Mouse (Mus musculus) small intestine, adult 2 months (tissue): ENCODE results near the gene Polr2e. TPM values are rescaled to one million over a fixed set of nuclear protein-coding genes. Genes with fewer than 3 reads are reported as not detected.
A peak's percentile ranks its signal among the peaks of the same experiment; 100 is the strongest.

Experiments used
- H3K27ac ChIP-seq: fragments of 200-500 bp; 2 replicates; pipeline ENCODE4 v1.5.1; 2012; ENCODE audit warnings: low read depth, low read length, control low read depth, inconsistent platforms; ENCODE audit not compliant: insufficient read depth
- H3K27me3 ChIP-seq: fragments of 200-500 bp; 2 replicates; pipeline ENCODE4 v1.6.1; 2012; ENCODE audit warnings: mild to moderate bottlenecking, moderate library complexity, low read length, inconsistent platforms; ENCODE audit not compliant: control insufficient read depth, insufficient read depth
- H3K36me3 ChIP-seq: fragments of 200-500 bp; 2 replicates; pipeline ENCODE4 v1.6.1; 2012; ENCODE audit warnings: mild to moderate bottlenecking, low read length, control low read depth, inconsistent platforms; ENCODE audit not compliant: control insufficient read depth, insufficient read depth
- H3K4me1 ChIP-seq: fragments of 200-500 bp; 2 replicates; pipeline ENCODE4 v1.6.1; 2012; ENCODE audit warnings: low read length, inconsistent platforms, mixed read lengths; ENCODE audit not compliant: control insufficient read depth, insufficient read depth, insufficient read length
- H3K4me3 ChIP-seq: fragments of 200-500 bp; 2 replicates; pipeline ENCODE4 v1.5.1; 2012; ENCODE audit warnings: low read depth, mild to moderate bottlenecking, control low read depth, inconsistent platforms, low read length, moderate library complexity
- CTCF ChIP-seq: fragments of 200-500 bp; IDR thresholded peaks from 2 replicates; pipeline ENCODE4 v1.5.1; 2012; ENCODE audit warnings: low read depth, mild to moderate bottlenecking, control low read depth, inconsistent platforms, low read length, moderate library complexity, mixed read lengths; ENCODE audit not compliant: insufficient replicate concordance, insufficient read length; ENCODE audit errors: extremely low read depth
- POLR2A ChIP-seq: fragments of 200-500 bp; IDR thresholded peaks from 2 replicates; pipeline ENCODE4 v1.6.1; 2012; ENCODE audit warnings: low read depth, mild to moderate bottlenecking, control low read depth, inconsistent platforms, low read length, moderate library complexity
- WGBS: fragments of 180-500 bp; shearing (Covaris S2); methylation state at CpG from one replicate; pipeline ENCODE4 v1.1.7; 2018; 5-methylcytosine and 5-hydroxymethylcytosine counted together
- polyA plus RNA-seq: library from polyadenylated mRNA; depleted of rRNA; stranded (reverse); fragments of >200 nt; gene quantifications from 2 replicates; pipeline ENCODE4 v1.2.3, GENCODE M21; 2012

The Polr2e gene
- polyA plus RNA-seq, 1 experiment = 186 TPM

GRCm38 (mm10) chr10:80020603-80021319 lies 18.8 kb downstream of the Polr2e start:
- no peaks in the 10 kb centered on the region for H3K36me3 ChIP-seq
- H3K27me3 ChIP-seq = no peaks in the 10 kb centered on the region
- 73% methylated on average over 18 of the region's 18 CpGs for WGBS
- TF ChIP-seq CTCF (no peak), POLR2A (no peak)
- H3K4me3 ChIP-seq = no peak overlapping the region
- H3K27ac ChIP-seq = no peak overlapping the region
- H3K4me1 ChIP-seq = peaks cover 23% of the 10 kb centered on the region

GRCm38 (mm10) chr10:80020191-80020590 lies 19.4 kb downstream of the Polr2e start:
- Histone ChIP-seq H3K4me1 (peaks cover 19% of the 10 kb centered on the region), H3K4me3 (0 out of 2 replicates have a peak overlapping the region, but pooled peaks have one; percentile 22), H3K27me3 (no peaks in the 10 kb centered on the region), H3K36me3 (0 out of 2 replicates have a peak, but pooled peaks cover 2% of the 10 kb centered on the region), H3K27ac (no peak overlapping the region)
- WGBS = 58% methylated on average over 11 of the region's 11 CpGs
- TF ChIP-seq CTCF = no peak
- TF ChIP-seq POLR2A = no peak

GRCm38 (mm10) chr10:80019471-80020131 lies 20.0 kb downstream of the Polr2e start:
- Histone ChIP-seq H3K36me3 (0 out of 2 replicates have a peak, but pooled peaks cover 2% of the 10 kb centered on the region), H3K27me3 (no peaks in the 10 kb centered on the region), H3K4me1 (peaks cover 21% of the 10 kb centered on the region), H3K27ac (peak overlapping the region; percentile 13; the same call in 1 of the 2 replicates), H3K4me3 (peak overlapping the region; percentile 24)
- 41% methylated on average over 20 of the region's 20 CpGs for WGBS
- no peak for TF ChIP-seq POLR2A
- no peak for TF ChIP-seq CTCF

- TF ChIP-seq CTCF (no peak), POLR2A (no peak)
- H3K27me3 ChIP-seq = no peaks in the 10 kb centered on the region
- H3K4me1 ChIP-seq = peaks cover 23% of the 10 kb centered on the region
- peak overlapping the region; percentile 39 for H3K4me3 ChIP-seq
- H3K36me3 ChIP-seq = 0 out of 2 replicates have a peak, but pooled peaks cover 2% of the 10 kb centered on the region
- 8% methylated on average over 12 of the region's 15 CpGs for WGBS
- H3K27ac ChIP-seq = peak overlapping the region; percentile 53
These were observed 20.8 kb downstream of the Polr2e start for GRCm38 (mm10) chr10:80018739-80019297.

GRCm38 (mm10) chr10:80017771-80018170 lies 21.8 kb downstream of the Polr2e start:
- Histone ChIP-seq H3K4me1 (peaks cover 20% of the 10 kb centered on the region), H3K27ac (peak overlapping the region; percentile 91), H3K27me3 (no peaks in the 10 kb centered on the region), H3K4me3 (peak overlapping the region; percentile 60), H3K36me3 (0 out of 2 replicates have a peak, but pooled peaks cover 2% of the 10 kb centered on the region)
- 76% methylated on average over 14 of the region's 14 CpGs for WGBS
- TF ChIP-seq POLR2A (no peak), CTCF (no peak)

- peak overlapping the region; percentile 69 for H3K4me3 ChIP-seq
- no peak for TF ChIP-seq POLR2A
- TF ChIP-seq CTCF = no peak
- peak overlapping the region; percentile 93 for H3K27ac ChIP-seq
- 0 out of 2 replicates have a peak, but pooled peaks cover 2% of the 10 kb centered on the region for H3K36me3 ChIP-seq
- 39% methylated on average over 3 of the region's 3 CpGs for WGBS
- peaks cover 20% of the 10 kb centered on the region for H3K4me1 ChIP-seq
- H3K27me3 ChIP-seq = no peaks in the 10 kb centered on the region
These were observed 22.2 kb downstream of the Polr2e start for GRCm38 (mm10) chr10:80017361-80017760.

GRCm38 (mm10) chr10:80016931-80017330 lies 22.7 kb downstream of the Polr2e start:
- peak overlapping the region; percentile 69 for H3K4me3 ChIP-seq
- peak overlapping the region; percentile 93 for H3K27ac ChIP-seq
- peaks cover 20% of the 10 kb centered on the region for H3K4me1 ChIP-seq
- no peaks in the 10 kb centered on the region for H3K27me3 ChIP-seq
- 0 out of 2 replicates have a peak, but pooled peaks cover 2% of the 10 kb centered on the region for H3K36me3 ChIP-seq
- TF ChIP-seq POLR2A (no peak), CTCF (no peak)
- 82% methylated on average over 10 of the region's 10 CpGs for WGBS
